Mouse (Mus musculus) gastrocnemius, adult 2 months (tissue): Measurements from ENCODE around the gene Ccl3. TPM values are rescaled to one million over a fixed set of nuclear protein-coding genes. Genes with fewer than 3 reads are reported as not detected.

Source experiments
- DNase-seq: peaks from one replicate; pipeline ENCODE4 v3.0.0; 2022
- H3K27ac ChIP-seq: fragments of 200-600 bp; 2 replicates; pipeline ENCODE4 v1.8.1; 2022; ENCODE audit warnings: mild to moderate bottlenecking
- H3K4me3 ChIP-seq: fragments of 200-600 bp; 2 replicates; pipeline ENCODE4 v1.8.1; 2022; ENCODE audit warnings: mild to moderate bottlenecking, moderate library complexity
- CTCF ChIP-seq: fragments of 200-600 bp; IDR thresholded peaks from 2 replicates; pipeline ENCODE4 v1.8.1; 2022; ENCODE audit warnings: antibody characterized with exemption, mild to moderate bottlenecking, moderate library complexity
- intact Hi-C: fragments of 180-260 bp; cut with DNase I; formaldehyde crosslinking; loops from one replicate; pipeline ENCODE4 v1.15.1; 2025
- total RNA-seq, 2 experiments: library from RNA; stranded (reverse); gene quantifications; 2 replicates each; pipeline ENCODE4 v1.2.3; 2021

Ccl3 gene
- total RNA-seq, 2 experiments from 2014 or later, result not detected

DNA sequence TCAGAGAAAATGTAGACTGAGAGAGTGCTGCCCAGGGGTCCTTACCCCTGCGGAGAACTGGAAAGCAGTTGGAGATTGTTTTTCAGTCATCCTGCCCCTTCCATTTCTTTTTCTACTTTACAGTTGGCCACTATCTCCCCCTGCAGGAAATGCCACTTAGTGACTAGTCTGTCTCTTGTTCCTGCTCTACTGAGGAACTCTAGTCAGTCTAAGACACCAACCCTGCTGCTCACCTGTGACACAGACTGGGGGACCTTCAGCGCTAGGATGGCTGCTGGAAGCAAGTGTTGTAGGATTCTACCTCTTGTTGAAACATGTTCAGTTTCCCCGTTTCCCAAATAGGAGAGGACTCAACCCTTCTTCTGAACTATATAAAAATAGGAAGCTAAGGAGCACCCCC is 9.6 kb downstream of the Ccl3 start:
- intact Hi-C loops, result no loop called here
- DNase-seq, result no peak
- Histone ChIP-seq H3K27ac (no peak overlapping the region), H3K4me3 (no peak overlapping the region)
- TF ChIP-seq CTCF, result no peak; the same call in 1 of the 2 replicates

DNA sequence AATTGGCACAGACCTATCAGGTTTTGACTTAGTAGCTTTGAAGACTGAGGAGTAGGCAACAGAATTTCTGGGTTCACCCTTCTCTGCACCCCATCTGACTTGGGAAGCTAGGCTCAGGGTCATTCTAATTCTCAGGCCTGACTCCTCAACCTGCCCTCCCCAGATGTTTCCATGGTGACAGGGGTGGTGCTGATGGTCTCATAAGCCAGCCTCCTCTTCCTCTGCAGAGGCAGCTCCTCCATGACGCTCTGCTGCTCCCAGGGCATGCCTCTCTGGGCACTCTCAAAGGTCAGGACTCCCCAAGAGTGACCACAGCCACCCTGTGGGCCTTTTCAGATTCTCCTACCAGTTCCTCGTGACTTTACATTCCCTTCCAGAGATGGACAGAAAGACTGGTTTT is 10.2 kb downstream of the Ccl3 start:
- intact Hi-C loops, result no loop called here
- no peak overlapping the region for H3K4me3 ChIP-seq
- TF ChIP-seq CTCF, result no peak
- H3K27ac ChIP-seq, result no peak overlapping the region
- no peak for DNase-seq

DNA sequence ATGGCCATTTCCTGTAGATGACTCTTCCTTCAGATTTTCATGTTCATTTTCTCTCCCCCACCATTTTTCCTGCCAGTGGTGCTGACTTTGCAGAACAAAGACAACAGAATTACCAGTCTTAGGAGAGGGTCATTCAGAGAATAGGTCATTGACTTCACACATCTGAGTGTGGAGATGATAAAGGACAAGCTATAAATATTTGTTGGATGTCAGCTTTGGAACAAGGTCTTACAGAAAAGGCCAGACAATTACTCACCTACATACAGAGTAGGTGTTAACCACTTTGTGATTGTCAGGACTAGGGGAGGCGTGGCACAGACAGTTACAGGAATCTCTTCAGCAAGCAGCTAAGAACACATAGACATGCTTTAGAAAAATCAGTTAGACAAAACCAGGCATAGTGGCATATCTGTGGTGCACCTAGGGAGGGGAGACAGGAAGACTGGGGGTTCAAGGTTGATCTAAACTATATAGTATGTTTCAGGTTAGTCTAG is 12.4 kb downstream of the Ccl3 start:
- TF ChIP-seq CTCF, result no peak
- DNase-seq, result no peak
- no peak overlapping the region for H3K4me3 ChIP-seq
- intact Hi-C loops, result no loop called here
- H3K27ac ChIP-seq, result no peak overlapping the region

DNA sequence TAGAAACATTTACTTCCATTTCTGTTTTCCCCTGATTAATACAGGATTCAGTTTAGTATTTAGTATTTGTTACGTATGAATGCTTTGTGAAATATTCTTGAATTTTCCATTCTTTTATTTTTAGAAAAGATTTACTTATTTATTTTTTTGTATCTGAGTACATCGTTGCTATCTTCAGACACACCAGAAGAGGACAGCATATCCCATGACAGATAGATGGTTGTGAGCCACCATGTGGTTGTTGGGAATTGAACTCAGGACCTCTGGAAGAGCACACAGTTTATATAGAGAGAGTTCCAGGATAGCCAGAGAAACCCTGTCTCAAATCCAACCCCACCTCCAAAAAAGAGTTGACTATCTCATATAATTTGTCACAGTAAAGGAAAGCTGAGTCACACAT is 14.3 kb downstream of the Ccl3 start:
- intact Hi-C loops, result no loop called here
- no peak for TF ChIP-seq CTCF
- no peak overlapping the region for H3K4me3 ChIP-seq
- H3K27ac ChIP-seq, result no peak overlapping the region
- DNase-seq, result no peak

DNA sequence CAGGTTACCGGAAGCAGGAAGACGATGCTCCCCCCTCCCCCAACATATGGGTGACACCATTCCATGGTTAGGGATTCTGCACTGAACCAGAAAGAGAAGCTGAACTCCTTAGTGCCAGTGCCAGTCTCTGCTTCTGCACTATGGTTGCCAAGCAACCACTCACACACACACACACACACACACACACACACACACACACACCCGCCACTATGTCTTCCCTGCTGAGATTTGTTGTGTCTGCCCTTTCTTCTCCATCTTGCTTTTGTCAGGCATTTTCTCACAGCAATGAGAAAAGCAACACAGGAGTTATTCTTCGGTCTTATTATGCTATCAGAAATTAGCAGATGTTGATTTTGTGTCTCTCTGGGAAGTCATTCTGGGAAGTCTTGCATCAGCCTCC is 14.7 kb downstream of the Ccl3 start:
- intact Hi-C loops, result no loop called here
- no peak overlapping the region for H3K4me3 ChIP-seq
- no peak overlapping the region for H3K27ac ChIP-seq
- TF ChIP-seq CTCF, result no peak
- DNase-seq, result no peak

DNA sequence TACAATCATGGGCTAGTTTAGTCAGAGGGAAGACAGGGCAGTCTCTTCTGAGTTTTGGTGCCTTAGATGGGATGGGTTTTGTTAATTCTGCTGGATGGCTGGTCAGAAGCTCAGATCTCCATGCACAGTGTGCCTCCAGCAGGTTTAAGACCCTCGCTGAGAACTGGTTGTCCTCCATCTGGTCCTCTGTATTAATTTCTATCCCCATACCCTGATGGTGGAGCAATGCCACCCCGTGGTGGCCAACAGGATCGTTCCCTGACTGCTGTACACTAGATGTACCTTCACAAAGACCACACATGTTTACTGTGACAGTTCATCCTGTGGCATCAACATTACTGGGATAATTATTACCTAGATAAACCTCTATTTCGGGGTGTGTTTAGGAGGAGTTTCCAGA is 16.4 kb downstream of the Ccl3 start:
- DNase-seq, result no peak

DNA sequence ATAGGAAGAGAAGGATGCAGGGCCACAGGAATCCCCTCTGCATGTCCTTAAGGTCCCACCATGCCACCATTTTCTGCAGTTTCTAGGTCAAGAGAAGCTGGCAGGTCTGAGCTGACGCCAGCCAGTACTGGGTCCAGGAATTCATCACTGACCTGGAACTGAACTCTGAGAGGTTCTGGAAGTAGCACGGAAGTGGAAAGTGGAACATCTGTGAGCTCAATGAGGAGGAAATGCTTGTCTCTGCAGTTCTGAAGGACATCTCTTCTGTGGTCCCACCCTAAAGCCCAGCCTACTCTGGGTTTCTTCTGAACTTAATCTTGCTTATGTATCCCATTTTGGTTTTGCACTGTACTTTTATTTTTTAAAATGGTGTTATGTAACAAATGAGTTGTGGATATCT is 18.1 kb downstream of the Ccl3 start:
- intact Hi-C loops, result no loop called here
- Histone ChIP-seq H3K4me3 (no peak overlapping the region), H3K27ac (0 out of 2 replicates have a peak overlapping the region, but pooled peaks have one; percentile 17)
- no peak for DNase-seq
- TF ChIP-seq CTCF, result no peak

More for the DNA sequence above, 16.4 kb downstream of the Ccl3 start:
- no peak overlapping the region for H3K4me3 ChIP-seq
- intact Hi-C loops, result no loop called here
- H3K27ac ChIP-seq, result no peak overlapping the region
- TF ChIP-seq CTCF, result peak; percentile 21; the same call in 1 of the 2 replicates

DNA sequence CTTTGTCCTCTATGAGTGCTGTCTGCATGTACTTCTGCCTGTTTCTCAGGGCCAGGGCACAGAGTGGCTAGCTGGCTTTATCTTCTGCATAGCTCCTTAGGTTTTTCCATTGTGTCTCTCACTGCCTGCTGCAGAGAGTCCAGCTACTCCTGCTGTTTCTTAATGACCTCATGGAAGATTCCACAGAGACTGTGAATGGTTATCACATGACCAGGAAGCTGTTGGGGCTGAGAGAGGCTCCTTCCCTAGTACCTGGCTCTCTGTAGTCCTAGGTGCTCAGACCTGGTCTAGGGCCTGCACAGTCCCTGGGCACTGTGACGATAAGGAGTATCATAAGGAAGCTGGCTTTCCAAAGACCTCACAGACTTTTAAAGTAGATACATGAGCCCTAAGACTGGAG is 18.5 kb downstream of the Ccl3 start:
- no peak for DNase-seq
- 0 out of 2 replicates have a peak overlapping the region, but pooled peaks have one; percentile 17 for H3K27ac ChIP-seq
- intact Hi-C loops, result no loop called here
- TF ChIP-seq CTCF, result no peak
- no peak overlapping the region for H3K4me3 ChIP-seq

DNA sequence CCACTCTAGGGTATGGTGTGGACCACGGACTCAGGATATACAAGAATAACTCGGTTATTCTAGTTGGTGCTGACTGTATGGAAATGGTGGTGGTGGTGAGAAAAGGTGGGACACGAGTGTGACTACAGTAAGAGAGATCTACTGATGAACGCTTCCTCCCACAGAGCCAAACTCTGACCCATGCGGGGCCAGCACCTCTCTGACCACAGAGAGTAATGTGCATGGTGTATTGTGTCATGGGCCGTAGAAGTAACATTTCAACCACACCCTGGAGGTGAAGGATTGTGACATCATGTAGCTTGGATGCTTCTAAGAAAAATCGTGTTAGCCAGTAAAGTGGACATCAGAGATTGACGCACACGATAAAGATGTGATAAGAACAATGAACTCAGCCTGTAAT is 20.3 kb downstream of the Ccl3 start:
- intact Hi-C loops, result no loop called here
- DNase-seq, result no peak
- Histone ChIP-seq H3K27ac (no peak overlapping the region), H3K4me3 (no peak overlapping the region)
- TF ChIP-seq CTCF, result no peak

DNA sequence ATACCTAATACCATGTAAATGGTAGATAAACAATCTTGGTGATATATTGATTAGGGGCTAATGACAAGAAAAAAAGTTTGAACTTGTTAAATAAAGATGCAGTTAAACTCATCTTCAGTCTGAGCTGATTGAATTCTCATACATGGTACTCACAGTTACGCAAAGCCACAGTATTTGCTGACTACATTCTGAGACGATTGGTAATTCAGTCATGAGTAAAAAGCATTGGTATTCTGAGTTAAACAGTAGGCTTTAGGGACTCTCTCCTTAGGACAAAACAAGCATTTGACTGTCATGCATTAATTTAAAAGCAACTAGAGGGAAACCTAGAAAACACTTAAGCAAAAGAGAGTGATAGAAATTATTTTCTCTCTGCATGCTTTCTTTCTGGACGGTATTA is 25.6 kb downstream of the Ccl3 start:
- Histone ChIP-seq H3K27ac (no peak overlapping the region), H3K4me3 (no peak overlapping the region)
- TF ChIP-seq CTCF, result no peak
- intact Hi-C loops, result no loop called here
- no peak for DNase-seq

DNA sequence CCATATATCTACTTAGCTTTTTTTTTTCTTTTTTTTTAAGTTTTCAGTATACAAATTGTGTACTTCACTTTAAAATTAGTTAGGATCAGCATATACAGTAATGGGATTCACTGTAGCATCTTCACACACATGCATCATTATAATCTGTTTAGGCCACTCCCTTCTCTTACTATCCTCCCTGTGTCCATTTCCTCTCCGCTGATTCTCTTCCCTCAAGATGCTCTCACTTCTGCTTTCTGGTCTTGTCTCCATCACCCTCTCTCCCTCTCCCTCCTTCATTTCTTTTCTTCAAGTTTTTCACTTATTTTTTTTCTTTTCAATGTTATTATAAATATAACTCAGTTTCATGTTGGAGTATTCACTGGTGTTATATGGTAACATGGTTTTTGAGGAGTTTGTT is 30.1 kb downstream of the Ccl3 start:
- no peak for TF ChIP-seq CTCF
- Histone ChIP-seq H3K4me3 (no peak overlapping the region), H3K27ac (no peak overlapping the region)
- intact Hi-C loops, result no loop called here
- no peak for DNase-seq

DNA sequence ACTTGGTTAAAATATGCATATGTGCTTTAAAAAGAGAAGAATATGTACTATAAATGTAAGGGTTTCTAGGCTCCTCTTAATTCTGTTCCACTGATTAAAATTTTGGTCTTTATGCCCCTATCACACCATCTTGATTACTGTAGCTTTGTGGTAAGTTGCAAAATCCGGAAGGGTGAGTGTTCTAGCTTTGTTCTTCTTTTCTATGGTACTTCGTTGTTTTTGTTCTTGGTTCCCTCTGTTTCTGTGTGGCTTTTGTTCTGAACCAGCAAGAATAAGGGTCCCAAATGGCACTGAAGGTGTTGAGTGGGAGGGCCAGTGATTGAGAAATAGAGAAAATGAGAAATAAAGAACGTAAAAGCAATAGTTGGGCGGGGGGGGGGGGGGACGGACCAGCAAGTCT is 30.9 kb downstream of the Ccl3 start:
- no peak for TF ChIP-seq CTCF
- DNase-seq, result no peak
- Histone ChIP-seq H3K4me3 (no peak overlapping the region), H3K27ac (no peak overlapping the region)
- intact Hi-C loops, result no loop called here

DNA sequence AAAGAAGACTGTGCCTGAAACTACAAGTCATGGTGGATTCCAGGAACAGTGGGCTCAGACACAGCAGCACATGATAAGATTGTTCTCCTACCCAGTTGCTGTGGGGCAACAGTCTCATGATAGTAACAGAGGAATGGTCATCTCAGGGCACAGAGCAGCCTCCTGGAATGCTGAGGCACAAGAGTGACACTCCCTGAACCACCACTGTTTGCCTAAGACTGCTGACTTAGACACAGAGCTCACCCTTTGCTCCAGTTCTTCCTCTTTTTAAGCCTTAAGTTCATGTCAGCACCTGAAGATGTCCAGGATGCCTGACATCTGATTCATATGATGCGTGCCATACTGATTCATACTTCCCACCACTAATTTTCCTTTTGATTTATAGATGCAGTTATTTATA is 32.6 kb downstream of the Ccl3 start:
- TF ChIP-seq CTCF, result no peak
- no peak overlapping the region for H3K4me3 ChIP-seq
- no peak overlapping the region for H3K27ac ChIP-seq
- intact Hi-C loops, result no loop called here
- DNase-seq, result no peak

DNA sequence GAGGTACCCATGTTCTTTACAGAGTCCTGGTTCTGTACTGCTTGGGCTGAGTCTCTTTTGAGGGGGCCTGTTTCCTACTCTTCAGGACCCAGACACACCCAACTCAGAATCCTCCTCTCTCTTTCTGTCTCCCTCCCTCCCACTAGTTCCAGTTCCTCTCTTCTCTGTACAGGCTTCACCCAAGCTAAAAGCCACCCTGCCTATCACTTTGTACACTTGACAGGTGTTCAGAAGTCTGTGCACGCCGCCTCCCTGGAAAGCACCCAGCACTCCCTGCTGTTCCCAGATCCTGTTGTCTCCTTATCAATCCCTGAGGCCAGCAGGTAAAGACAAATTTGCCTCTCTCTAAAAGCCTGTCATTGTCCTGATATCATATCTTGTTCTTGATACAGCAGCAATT is 38.3 kb downstream of the Ccl3 start:
- no peak for DNase-seq
- TF ChIP-seq CTCF, result no peak
- H3K4me3 ChIP-seq, result no peak overlapping the region
- intact Hi-C loops, result no loop called here
- H3K27ac ChIP-seq, result no peak overlapping the region

DNA sequence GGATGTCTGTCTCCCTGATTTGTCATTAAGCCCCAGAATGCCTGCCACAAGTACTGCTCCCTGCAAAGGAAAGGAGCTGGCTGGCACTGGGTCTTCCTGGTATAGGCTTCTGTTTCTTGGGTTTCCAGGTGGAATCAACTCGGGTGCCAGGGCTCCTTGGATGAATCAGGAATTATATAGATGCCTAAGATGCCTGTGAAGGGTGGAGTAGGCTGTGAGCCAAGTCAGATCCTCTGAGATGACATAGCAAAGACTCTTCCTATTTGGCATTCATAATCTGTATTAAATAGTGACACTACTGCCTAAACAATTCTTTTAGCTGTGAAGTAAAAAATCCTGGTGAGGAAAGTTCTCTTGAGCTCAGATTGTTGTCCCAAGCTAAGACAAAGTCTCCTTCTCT is 42.8 kb downstream of the Ccl3 start:
- Histone ChIP-seq H3K27ac (no peak overlapping the region), H3K4me3 (no peak overlapping the region)
- intact Hi-C loops, result no loop called here
- no peak for TF ChIP-seq CTCF
- DNase-seq, result no peak
